Mouse (Mus musculus) retina, postnatal 7 days (tissue): ENCODE measurements around the gene Spata31d1d.
"Not testable (repeated sequence)": the region's sequence is repeated elsewhere in the genome, so short reads cannot be mapped to it uniquely, and the experiment has no call there.

Experiments used
- DNase-seq: peaks from one replicate; pipeline ENCODE4 v3.0.0-alpha.2; 2012; ENCODE audit warnings: low read depth, low spot score

The Spata31d1d gene

DNA sequence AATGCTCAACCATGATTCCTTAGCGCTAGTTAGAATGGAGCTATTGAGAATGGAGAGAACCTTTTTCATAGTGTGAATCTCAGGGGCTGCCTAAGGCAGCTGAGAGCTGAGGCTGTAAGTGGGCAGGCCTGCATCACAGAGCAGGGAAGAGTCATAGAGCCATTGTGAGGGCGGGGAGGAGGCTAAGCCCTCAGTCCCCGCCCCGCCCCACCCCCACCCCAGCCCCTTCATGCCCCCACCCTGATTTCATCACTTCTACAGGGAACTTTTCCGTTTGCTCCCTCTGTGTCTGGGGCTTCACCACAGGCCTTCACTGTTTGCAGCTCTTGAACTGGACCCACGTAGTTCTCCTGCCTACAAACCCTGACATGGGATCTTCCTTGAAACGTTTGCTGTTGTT, at the start of gene Spata31d1d:
TSS of gene Spata31d1d (minus strand) at position 101 of the 400 bp plus-strand sequence.
- DNase-seq: no peak

DNA sequence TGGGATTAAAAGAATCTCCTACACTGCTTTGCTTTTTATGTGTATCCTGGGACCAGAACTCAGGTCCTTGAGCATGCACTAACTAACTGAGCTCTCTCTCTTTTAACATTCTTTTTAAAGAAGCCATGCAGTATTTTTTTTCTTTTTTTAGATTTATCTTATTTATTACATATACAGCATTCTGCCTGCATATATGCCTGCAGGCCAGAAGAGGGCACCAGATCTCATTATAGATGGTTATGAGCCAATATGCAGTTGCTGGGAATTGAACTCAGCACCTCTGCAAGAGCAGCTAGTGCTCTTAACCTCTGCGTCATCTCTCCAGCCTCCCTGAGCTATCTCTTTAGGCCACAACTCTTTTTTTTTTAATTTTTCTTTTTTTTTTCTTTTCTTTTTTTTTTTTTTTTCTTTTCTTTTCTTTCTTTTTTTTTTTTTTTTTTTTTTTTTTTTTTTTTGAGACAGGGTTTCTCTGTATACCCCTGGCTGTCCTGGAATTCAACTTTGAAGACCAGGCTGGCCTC, 48.3 kb upstream of the Spata31d1d start:
- not testable (repeated sequence) for DNase-seq

- no peak for DNase-seq
These were observed 47.7 kb upstream of the Spata31d1d start for GRCm38 (mm10) chr13:59779213-59779612.

- DNase-seq: no peak
These were observed 43.6 kb upstream of the Spata31d1d start for GRCm38 (mm10) chr13:59775168-59775567.

DNA sequence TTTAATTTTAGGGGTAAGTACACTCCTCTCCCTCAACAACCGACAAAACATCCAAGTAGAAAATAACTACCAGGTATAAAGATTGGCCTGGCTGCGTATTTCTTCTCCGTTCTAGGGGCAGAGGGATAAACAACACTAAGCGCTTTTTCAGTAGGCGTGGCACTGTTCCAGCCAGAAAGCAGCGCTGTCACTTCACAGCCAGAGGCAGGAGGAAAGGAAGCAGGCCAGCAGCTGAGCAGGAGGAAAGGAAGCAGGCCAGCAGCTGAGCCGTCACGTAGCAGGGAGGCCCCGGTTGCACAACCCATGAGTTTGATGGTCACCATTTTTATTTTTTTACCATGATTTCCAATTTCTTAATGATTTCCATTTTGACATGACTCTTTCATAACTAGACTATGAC, 39.7 kb upstream of the Spata31d1d start:
- DNase-seq: no peak

- DNase-seq: no peak
These were observed 39.3 kb upstream of the Spata31d1d start for GRCm38 (mm10) chr13:59770847-59771246.

DNA sequence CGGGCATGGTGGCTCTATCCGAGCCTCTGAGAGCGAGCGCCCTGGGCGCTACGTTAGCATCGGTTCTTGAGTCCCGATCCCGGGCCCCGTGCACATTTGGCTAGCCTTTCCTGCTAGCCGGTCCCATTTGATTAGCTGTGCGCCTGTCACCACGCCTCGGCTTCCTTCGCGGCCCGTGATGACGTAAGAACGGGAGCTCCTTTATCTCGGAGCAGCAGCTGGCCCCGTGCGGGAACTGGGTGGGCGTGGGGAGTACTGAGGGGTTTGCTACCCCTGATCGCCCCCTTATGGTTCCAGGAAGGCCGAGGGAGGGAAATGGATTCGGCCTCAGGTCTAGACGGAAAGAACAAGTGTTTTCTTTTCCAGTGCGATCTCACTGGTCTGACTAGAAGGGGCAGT, 38.6 kb upstream of the Spata31d1d start:
- peak; percentile 66 for DNase-seq

DNA sequence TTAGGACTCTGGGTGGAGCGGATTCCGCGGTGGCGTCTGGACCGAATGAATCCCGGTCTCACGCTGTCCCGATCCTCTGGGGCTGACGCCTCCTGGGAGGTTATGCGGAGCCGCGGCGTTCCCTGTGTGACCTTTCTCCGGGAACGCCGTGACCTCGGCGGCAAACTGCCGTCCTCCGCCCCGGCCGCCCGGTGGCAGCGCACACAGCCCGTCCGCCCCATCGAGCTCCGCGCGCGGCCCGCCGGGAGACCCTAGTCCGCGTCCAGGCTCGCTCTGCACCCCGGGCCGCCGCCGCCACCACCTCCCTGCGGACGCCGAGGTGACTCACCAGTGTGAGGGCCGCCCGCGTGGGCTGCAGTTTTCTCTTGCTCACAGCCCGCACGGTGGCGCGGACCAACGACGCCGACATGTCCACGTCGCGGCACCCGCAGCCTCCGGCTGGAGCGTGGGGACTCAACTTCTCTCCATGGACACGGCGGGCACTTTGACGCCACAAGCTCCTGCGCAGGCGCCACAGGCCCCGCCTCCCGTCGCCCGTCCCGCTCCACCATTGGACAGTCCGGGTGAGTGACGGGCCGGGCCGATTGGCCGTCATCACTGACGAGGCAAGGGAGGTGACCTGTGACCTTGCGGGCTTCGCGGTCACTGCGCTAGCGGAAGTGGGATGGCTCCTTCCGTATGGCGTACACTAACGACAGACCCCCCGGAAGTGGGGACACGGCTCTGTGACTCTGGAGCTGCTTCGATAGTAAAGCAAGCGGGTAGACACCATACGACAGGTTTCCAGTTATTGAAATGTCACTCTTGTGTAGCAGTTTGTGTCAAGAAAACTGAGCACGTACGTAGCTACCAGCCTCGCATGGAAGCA, 38.0 kb upstream of the Spata31d1d start, which contains the start of gene Isca1:
TSS of gene Isca1 (minus strand) at position 515 of the 868 bp plus-strand sequence.
- peak; percentile 96 for DNase-seq

DNA sequence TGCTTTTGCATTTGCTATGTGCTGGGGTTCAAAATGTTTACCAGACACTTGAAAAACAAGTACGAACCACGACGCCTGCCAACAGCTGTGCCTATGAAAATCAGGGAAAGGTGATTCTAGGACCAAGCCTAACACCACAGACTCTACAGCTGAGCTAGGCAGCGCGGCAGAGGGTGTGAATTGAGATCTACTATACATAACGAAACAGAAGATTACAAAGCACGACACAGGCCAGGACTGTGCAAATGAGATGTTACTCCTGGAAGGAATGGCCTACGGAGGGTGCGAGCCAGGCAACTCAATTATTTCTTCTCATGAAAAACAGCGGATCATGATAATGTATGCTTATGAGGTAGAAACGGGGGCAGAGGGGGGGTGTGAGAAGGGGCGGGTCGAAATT, 37.0 kb upstream of the Spata31d1d start:
- no peak for DNase-seq

DNA sequence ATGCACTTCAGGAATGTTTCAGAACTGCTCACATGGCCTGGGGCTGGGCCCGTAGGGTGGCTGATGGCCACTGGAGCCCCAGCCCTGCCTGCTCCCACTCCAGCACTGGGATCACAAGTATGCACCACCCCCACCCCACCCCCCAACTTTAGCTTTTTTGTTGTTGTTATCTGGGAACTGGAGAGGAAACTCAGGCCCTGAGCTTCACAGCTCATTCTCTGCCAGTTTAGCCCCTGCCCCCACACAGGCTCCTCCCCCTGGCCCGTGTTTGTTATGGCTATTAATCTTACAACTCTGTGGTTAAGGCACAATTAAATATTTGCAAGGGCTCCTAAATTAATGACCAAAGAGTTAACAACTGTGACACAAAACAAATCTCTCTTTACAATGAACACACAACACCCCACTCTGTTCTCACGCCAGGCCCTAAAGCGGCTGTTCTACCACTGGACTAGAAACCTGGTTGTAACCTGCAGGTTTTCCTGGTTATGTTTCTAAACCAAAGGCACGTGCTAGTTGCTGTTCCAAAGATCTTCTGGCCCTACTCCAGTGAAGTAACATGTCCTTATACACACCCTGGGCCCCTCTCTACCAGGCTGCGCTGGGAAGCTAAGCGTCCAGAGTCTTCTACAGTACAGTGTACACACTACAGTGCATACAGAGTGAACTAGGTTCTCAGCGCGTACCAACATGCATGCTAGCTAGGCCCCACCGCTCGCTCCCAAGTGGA, 35.4 kb upstream of the Spata31d1d start:
- no peak for DNase-seq

GRCm38 (mm10) chr13:59762791-59763190, 31.2 kb upstream of the Spata31d1d start:
- no peak for DNase-seq

GRCm38 (mm10) chr13:59756906-59757305, 25.4 kb upstream of the Spata31d1d start:
- no peak for DNase-seq

DNA sequence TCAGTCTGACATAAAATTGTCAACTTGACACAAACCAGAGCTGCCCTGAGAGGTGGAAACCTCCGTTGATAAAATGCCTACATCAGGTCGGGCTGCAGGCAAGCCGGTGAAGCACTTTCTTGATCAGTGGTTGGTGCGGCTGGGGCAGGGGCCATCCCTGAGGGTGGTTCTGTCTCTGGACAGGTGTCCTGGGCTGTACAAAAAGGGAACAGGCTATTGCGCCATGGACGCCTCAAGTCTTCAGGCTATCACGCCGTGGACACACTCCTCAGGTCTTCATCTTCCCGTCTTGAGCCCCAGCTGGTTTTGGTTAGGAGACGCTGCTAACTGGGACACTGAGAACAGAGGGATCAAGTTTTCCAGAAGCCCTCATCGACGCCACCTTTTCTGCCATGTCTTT, 18.8 kb upstream of the Spata31d1d start:
- DNase-seq: no peak

GRCm38 (mm10) chr13:59746711-59747110, 15.2 kb upstream of the Spata31d1d start, which contains the start of gene 1700014D04Rik:
Gene 1700014D04Rik (minus strand): TSS chr13:59746752.
- no peak for DNase-seq

- no peak for DNase-seq
These were observed 14.6 kb upstream of the Spata31d1d start for GRCm38 (mm10) chr13:59746164-59746563.

DNA sequence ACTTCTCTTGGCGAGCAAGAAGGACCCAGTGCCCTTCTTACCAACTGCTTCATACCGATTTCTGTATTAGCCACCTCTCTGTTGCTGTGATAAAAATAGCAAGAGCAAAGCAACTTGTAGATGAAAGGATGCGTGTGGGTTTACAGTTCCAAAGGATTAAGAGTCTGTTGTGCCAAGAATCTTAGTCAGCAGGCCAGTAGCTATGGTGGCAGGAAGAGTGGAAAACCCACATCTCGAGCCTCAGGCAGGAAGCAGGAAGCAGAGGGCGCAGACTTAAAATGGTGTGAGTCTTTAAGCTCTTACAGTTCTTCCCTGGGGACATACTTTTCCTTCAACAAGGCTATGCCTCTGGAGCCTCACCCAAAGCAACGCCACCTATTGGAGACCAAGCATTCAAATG, 13.9 kb upstream of the Spata31d1d start:
- no peak for DNase-seq

GRCm38 (mm10) chr13:59741697-59742096, 10.1 kb upstream of the Spata31d1d start:
- no peak for DNase-seq

GRCm38 (mm10) chr13:59741096-59741495, 9.5 kb upstream of the Spata31d1d start:
- DNase-seq: no peak

- no peak for DNase-seq
These were observed 7.8 kb upstream of the Spata31d1d start for GRCm38 (mm10) chr13:59739397-59739796.

GRCm38 (mm10) chr13:59738455-59738854, 6.9 kb upstream of the Spata31d1d start:
- no peak for DNase-seq

GRCm38 (mm10) chr13:59735190-59735589, 3.6 kb upstream of the Spata31d1d start:
- DNase-seq: peak; percentile 34

GRCm38 (mm10) chr13:59734347-59734746, 2.8 kb upstream of the Spata31d1d start:
- DNase-seq: not testable (repeated sequence)
